Mouse (Mus musculus): Measurements from ENCODE around the gene Evc. TPM values are rescaled to one million over a fixed set of nuclear protein-coding genes. Genes with fewer than 3 reads are reported as not detected.

Gene Evc
- polyA plus RNA-seq (2015; fragmentation: Nextera tagmentation; extraction: Ambion mirVana), result 2.2 and 3.2 TPM in 2 replicates

- WGBS, result 3% methylated on average over 46 of the region's 48 CpGs
Observed at GRCm38 (mm10) chr5:37336485-37337105, at the start of gene Evc. Evc (minus strand) TSS chr5:37336894.

DNA sequence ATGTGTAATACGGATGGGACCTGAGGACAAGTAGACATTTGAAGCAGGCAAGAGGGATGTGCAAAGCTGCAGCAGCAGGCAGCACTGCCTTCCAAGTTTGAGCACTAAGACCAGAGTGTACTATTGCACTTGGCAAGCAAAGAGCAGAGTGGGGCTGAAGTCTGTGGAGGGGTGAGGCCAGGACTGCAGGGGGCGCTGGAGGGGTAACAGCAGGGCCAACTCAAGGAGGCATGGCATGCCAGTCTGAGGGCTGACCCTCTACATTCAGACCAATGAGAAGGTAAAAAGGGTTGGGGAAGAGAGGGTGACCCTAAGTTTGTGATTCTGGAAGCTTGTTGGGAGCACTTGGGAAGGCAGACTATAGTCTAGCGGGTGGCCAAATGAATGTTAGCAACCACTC is 46.9 kb upstream of the Evc start:
- TF ChIP-seq CTCF (IDR thresholded peaks at IDR 0.05) (peak; percentile 41), EP300 (IDR thresholded peaks at IDR 0.05) (no peak)
- 90% methylated on average over 3 of the region's 3 CpGs for WGBS
- ATAC-seq (no peak), DNase-seq (ENCODE audit: low spot score) (no peak)
- H3K36me3 ChIP-seq (ENCODE audit: insufficient read depth, low read length), result no peaks in the 10 kb centered on the region
- no peak overlapping the region for H3K4me3 ChIP-seq (ENCODE audit: low read depth, low read length)
- H3K9ac ChIP-seq (replicated peaks; ENCODE audit: low read depth), result no peak overlapping the region
- H3K27ac ChIP-seq (ENCODE audit: low read length), result no peak overlapping the region
- H3K9me3 ChIP-seq (ENCODE audit: low read length), result no peaks in the 10 kb centered on the region
- H3K4me1 ChIP-seq (ENCODE audit: insufficient read depth, low read depth, low read length), result no peaks in the 10 kb centered on the region
- H3K27me3 ChIP-seq (replicated peaks; ENCODE audit: insufficient read depth, low read length), result no peaks in the 10 kb centered on the region
- no peak overlapping the region for H3K4me2 ChIP-seq (replicated peaks; ENCODE audit: low read depth, low read length)

More at GRCm38 (mm10) chr5:37336485-37337105, at the start of gene Evc:
- Histone ChIP-seq H3K4me2 (replicated peaks; ENCODE audit: low read depth, low read length) (peak within 1 kb of the TSS; percentile 88), H3K9me3 (ENCODE audit: low read length) (no peaks in the 10 kb centered on the region), H3K9ac (replicated peaks; ENCODE audit: low read depth) (peak within 1 kb of the TSS; percentile 32; the same call in 1 of the 2 replicates), H3K27me3 (replicated peaks; ENCODE audit: insufficient read depth, low read length) (no peaks in the 10 kb centered on the region), H3K4me3 (ENCODE audit: low read depth, low read length) (peak within 1 kb of the TSS; percentile 54), H3K27ac (ENCODE audit: low read length) (no peak within 1 kb of the TSS), H3K36me3 (ENCODE audit: insufficient read depth, low read length) (no peaks in the 10 kb centered on the region), H3K4me1 (ENCODE audit: insufficient read depth, low read depth, low read length) (peaks cover 16% of the 10 kb centered on the region)
- DNase-seq (ENCODE audit: low spot score) (peak; percentile 21), ATAC-seq (peak; percentile 40; the same call in 1 of the 2 replicates)
- no peak for TF ChIP-seq EP300 (IDR thresholded peaks at IDR 0.05)
- peak; percentile 20; the same call in 1 of the 2 replicates for TF ChIP-seq CTCF (IDR thresholded peaks at IDR 0.05)

GRCm38 (mm10) chr5:37380641-37381040 is 43.9 kb upstream of the Evc start:
- no peak for DNase-seq (ENCODE audit: low spot score)

DNA sequence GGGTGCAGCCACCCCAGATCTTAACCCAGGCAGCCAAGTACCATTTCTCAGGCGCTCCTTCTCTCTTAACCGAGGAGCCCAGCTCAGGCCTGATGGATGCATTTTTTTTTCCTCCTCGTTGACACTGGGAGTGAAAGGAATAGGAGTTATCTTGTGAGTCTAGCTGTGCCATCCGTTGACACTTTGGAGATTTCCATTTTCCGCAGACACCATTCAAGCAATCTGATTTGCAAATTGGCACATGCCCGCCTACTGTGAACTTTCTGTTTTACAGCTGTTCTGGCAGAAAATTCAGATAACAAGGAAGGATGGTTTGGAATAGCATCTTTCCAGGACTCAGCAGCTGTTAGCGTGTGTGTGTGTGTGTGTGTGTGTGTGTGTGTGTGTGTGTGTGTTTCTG is 40.7 kb upstream of the Evc start:
- H3K27ac ChIP-seq (ENCODE audit: low read length), result no peak overlapping the region
- no peak for TF ChIP-seq CTCF (IDR thresholded peaks at IDR 0.05)
- no peak for TF ChIP-seq EP300 (IDR thresholded peaks at IDR 0.05)
- H3K9ac ChIP-seq (replicated peaks; ENCODE audit: low read depth), result no peak overlapping the region
- DNase-seq (ENCODE audit: low spot score), result no peak
- H3K4me1 ChIP-seq (ENCODE audit: insufficient read depth, low read depth, low read length), result no peaks in the 10 kb centered on the region
- H3K36me3 ChIP-seq (ENCODE audit: insufficient read depth, low read length), result no peaks in the 10 kb centered on the region
- no peaks in the 10 kb centered on the region for H3K27me3 ChIP-seq (replicated peaks; ENCODE audit: insufficient read depth, low read length)
- H3K4me3 ChIP-seq (ENCODE audit: low read depth, low read length), result no peak overlapping the region
- no peak for ATAC-seq
- 83% methylated on average over 7 of the region's 7 CpGs for WGBS
- no peaks in the 10 kb centered on the region for H3K9me3 ChIP-seq (ENCODE audit: low read length)
- H3K4me2 ChIP-seq (replicated peaks; ENCODE audit: low read depth, low read length), result no peak overlapping the region

More at GRCm38 (mm10) chr5:37380641-37381040, 43.9 kb upstream of the Evc start:
- Histone ChIP-seq H3K4me1 (ENCODE audit: insufficient read depth, low read depth, low read length) (no peaks in the 10 kb centered on the region), H3K27ac (ENCODE audit: low read length) (no peak overlapping the region), H3K4me2 (replicated peaks; ENCODE audit: low read depth, low read length) (no peak overlapping the region), H3K4me3 (ENCODE audit: low read depth, low read length) (no peak overlapping the region), H3K9ac (replicated peaks; ENCODE audit: low read depth) (no peak overlapping the region), H3K9me3 (ENCODE audit: low read length) (no peaks in the 10 kb centered on the region), H3K36me3 (ENCODE audit: insufficient read depth, low read length) (no peaks in the 10 kb centered on the region), H3K27me3 (replicated peaks; ENCODE audit: insufficient read depth, low read length) (no peaks in the 10 kb centered on the region)
- 89% methylated on average over 4 of the region's 4 CpGs for WGBS
- no peak for TF ChIP-seq CTCF (IDR thresholded peaks at IDR 0.05)
- TF ChIP-seq EP300 (IDR thresholded peaks at IDR 0.05), result no peak
- no peak for ATAC-seq

DNA sequence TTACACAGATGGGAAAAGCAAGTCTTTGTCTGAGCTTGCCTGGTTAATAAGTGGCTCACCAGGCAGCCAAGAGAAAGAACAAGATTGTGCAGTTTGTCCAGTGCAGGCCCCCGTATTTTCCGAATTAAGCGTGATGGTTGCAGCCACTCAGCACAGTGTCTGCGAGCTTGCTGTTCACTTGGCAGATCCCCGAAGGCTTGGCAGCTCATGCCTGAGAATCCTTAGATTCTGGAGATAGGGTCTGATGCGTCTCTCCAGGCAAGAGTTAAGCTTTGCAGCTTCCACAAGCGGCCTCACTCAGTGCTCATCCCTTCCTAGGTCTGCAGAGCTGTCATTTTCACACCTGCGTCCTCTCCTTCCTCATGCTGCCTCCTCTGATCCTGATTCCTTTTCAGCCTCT is 32.1 kb upstream of the Evc start:
- Histone ChIP-seq H3K36me3 (ENCODE audit: insufficient read depth, low read length) (no peaks in the 10 kb centered on the region), H3K4me2 (replicated peaks; ENCODE audit: low read depth, low read length) (no peak overlapping the region), H3K9ac (replicated peaks; ENCODE audit: low read depth) (no peak overlapping the region), H3K27me3 (replicated peaks; ENCODE audit: insufficient read depth, low read length) (no peaks in the 10 kb centered on the region), H3K4me1 (ENCODE audit: insufficient read depth, low read depth, low read length) (no peaks in the 10 kb centered on the region), H3K4me3 (ENCODE audit: low read depth, low read length) (no peak overlapping the region), H3K27ac (ENCODE audit: low read length) (no peak overlapping the region), H3K9me3 (ENCODE audit: low read length) (no peaks in the 10 kb centered on the region)
- WGBS, result 80% methylated on average over 8 of the region's 8 CpGs
- no peak for DNase-seq (ENCODE audit: low spot score)
- ATAC-seq, result no peak
- no peak for TF ChIP-seq EP300 (IDR thresholded peaks at IDR 0.05)
- TF ChIP-seq CTCF (IDR thresholded peaks at IDR 0.05), result no peak

- H3K27ac ChIP-seq (ENCODE audit: low read length), result no peak overlapping the region
Observed at GRCm38 (mm10) chr5:37365751-37366150, 29.1 kb upstream of the Evc start.

More at GRCm38 (mm10) chr5:37365751-37366150, 29.1 kb upstream of the Evc start:
- H3K27me3 ChIP-seq (replicated peaks; ENCODE audit: insufficient read depth, low read length), result no peaks in the 10 kb centered on the region
- no peak overlapping the region for H3K4me2 ChIP-seq (replicated peaks; ENCODE audit: low read depth, low read length)
- ATAC-seq (no peak), DNase-seq (ENCODE audit: low spot score) (no peak)
- H3K4me3 ChIP-seq (ENCODE audit: low read depth, low read length), result no peak overlapping the region
- no peak for TF ChIP-seq EP300 (IDR thresholded peaks at IDR 0.05)
- no peak for TF ChIP-seq CTCF (IDR thresholded peaks at IDR 0.05)
- no peaks in the 10 kb centered on the region for H3K4me1 ChIP-seq (ENCODE audit: insufficient read depth, low read depth, low read length)
- H3K9ac ChIP-seq (replicated peaks; ENCODE audit: low read depth), result no peak overlapping the region
- H3K36me3 ChIP-seq (ENCODE audit: insufficient read depth, low read length), result no peaks in the 10 kb centered on the region
- no peaks in the 10 kb centered on the region for H3K9me3 ChIP-seq (ENCODE audit: low read length)
